Mouse (Mus musculus) gastrocnemius, postnatal 36 days (tissue): ENCODE data around the gene 4833420G17Rik. TPM values are rescaled to one million over a fixed set of nuclear protein-coding genes. Genes with fewer than 3 reads are reported as not detected.

Source experiments
- total RNA-seq, 2 experiments: library from RNA; stranded (reverse); gene quantifications; 2 replicates each; pipeline ENCODE4 v1.2.3; 2021

Gene 4833420G17Rik
- total RNA-seq, 2 experiments from 2014 or later: 4.9 to 6.4 TPM

Other genes with a start within 250 kb of the 4833420G17Rik start
- gene Paip1, start 34.2 kb upstream of the 4833420G17Rik start, total RNA-seq: 10 to 100 TPM; 82.2 to 89.0 TPM
- 10 to 100 TPM; 11.5 TPM for gene Tmem267, start 25.3 kb downstream of the 4833420G17Rik start, total RNA-seq
- gene 3110070M22Rik, start 25.6 kb downstream of the 4833420G17Rik start, total RNA-seq: under 1 TPM; 0.30 to 0.46 TPM
- under 1 TPM; 0.20 to 0.22 TPM for gene Ccl28, start 161.1 kb downstream of the 4833420G17Rik start, total RNA-seq
- 10 to 100 TPM; 25.6 to 28.7 TPM for gene Hmgcs1, start 227.6 kb downstream of the 4833420G17Rik start, total RNA-seq